Mouse (Mus musculus): Measurements from ENCODE around the gene Fbxw2. TPM values are rescaled to one million over a fixed set of nuclear protein-coding genes. Genes with fewer than 3 reads are reported as not detected.
"Not testable (repeated sequence)": the region's sequence is repeated elsewhere in the genome, so short reads cannot be mapped to it uniquely, and the experiment has no call there.

Gene Fbxw2
- polyA plus RNA-seq, 1 experiment from 2014 or later, result 122 TPM

- peaks cover 42% of the 10 kb centered on the region for H3K4me1 ChIP-seq (replicated peaks; ENCODE audit: control insufficient read depth, insufficient read depth, low read length)
- under 1% methylated on average over 60 of the region's 60 CpGs for WGBS
- peak; percentile 99 for ATAC-seq
Measured at GRCm38 (mm10) chr2:34771368-34772226, 54.5 kb downstream of the Fbxw2 start, which contains the start of gene Hspa5. Gene Hspa5, plus strand, starts transcription at chr2:34771970.

GRCm38 (mm10) chr2:34770951-34771350, 55.2 kb downstream of the Fbxw2 start:
- Histone ChIP-seq H3K27me3 (replicated peaks; ENCODE audit: control insufficient read depth, insufficient read depth, low read length) (no peaks in the 10 kb centered on the region), H3K9me3 (ENCODE audit: control insufficient read depth, low read length) (no peaks in the 10 kb centered on the region), H3K4me3 (replicated peaks; ENCODE audit: low read length) (peak overlapping the region; percentile 74), H3K4me2 (ENCODE audit: low read length) (peak overlapping the region; percentile 78), H3K4me1 (replicated peaks; ENCODE audit: control insufficient read depth, insufficient read depth, low read length) (peaks cover 35% of the 10 kb centered on the region), H3K27ac (ENCODE audit: low read length) (peak overlapping the region; percentile 89), H3K36me3 (ENCODE audit: control insufficient read depth, insufficient read depth) (peaks cover 23% of the 10 kb centered on the region), H3K9ac (replicated peaks; ENCODE audit: low read depth, low read length) (peak overlapping the region; percentile 93)
- no peak for ATAC-seq
- 6% methylated on average over 6 of the region's 6 CpGs for WGBS

More at GRCm38 (mm10) chr2:34771368-34772226, 54.5 kb downstream of the Fbxw2 start, which contains the start of gene Hspa5:
- Histone ChIP-seq H3K4me3 (replicated peaks; ENCODE audit: low read length) (peak within 1 kb of the TSS; percentile 74), H3K36me3 (ENCODE audit: control insufficient read depth, insufficient read depth) (peaks cover 29% of the 10 kb centered on the region), H3K27me3 (replicated peaks; ENCODE audit: control insufficient read depth, insufficient read depth, low read length) (no peaks in the 10 kb centered on the region), H3K4me2 (ENCODE audit: low read length) (peak within 1 kb of the TSS; percentile 78), H3K9ac (replicated peaks; ENCODE audit: low read depth, low read length) (peak within 1 kb of the TSS; percentile 93), H3K27ac (ENCODE audit: low read length) (peak within 1 kb of the TSS; percentile 89), H3K9me3 (ENCODE audit: control insufficient read depth, low read length) (no peaks in the 10 kb centered on the region)

DNA sequence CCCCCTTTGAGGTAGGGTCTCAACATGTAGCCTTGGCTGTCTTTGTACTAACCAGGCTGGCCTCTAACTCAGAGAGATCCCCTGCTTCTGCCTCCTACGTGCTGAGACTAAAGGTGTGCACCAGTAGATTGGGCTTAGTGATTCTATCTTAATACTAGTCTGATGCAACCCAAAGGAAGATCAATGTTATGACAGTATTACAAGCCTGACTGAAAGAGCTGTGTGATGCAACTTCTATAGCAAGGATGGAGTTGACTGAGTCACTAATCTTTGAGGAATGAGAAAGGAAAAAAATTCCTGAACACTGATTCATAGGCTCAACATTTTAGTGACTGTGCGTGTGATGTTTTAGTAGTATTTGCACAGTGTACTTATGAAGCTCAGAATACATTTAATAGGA, 56.1 kb downstream of the Fbxw2 start:
- Histone ChIP-seq H3K4me1 (replicated peaks; ENCODE audit: control insufficient read depth, insufficient read depth, low read length) (peaks cover 28% of the 10 kb centered on the region), H3K4me3 (replicated peaks; ENCODE audit: low read length) (no peak overlapping the region), H3K27me3 (replicated peaks; ENCODE audit: control insufficient read depth, insufficient read depth, low read length) (no peaks in the 10 kb centered on the region), H3K9me3 (ENCODE audit: control insufficient read depth, low read length) (no peaks in the 10 kb centered on the region), H3K27ac (ENCODE audit: low read length) (no peak overlapping the region), H3K4me2 (ENCODE audit: low read length) (no peak overlapping the region), H3K36me3 (ENCODE audit: control insufficient read depth, insufficient read depth) (peaks cover 15% of the 10 kb centered on the region), H3K9ac (replicated peaks; ENCODE audit: low read depth, low read length) (no peak overlapping the region)
- no peak for ATAC-seq
- 93% methylated on average over 2 of the region's 2 CpGs for WGBS

- H3K4me1 ChIP-seq (replicated peaks; ENCODE audit: control insufficient read depth, insufficient read depth, low read length), result no peaks in the 10 kb centered on the region
- no peaks in the 10 kb centered on the region for H3K9me3 ChIP-seq (ENCODE audit: control insufficient read depth, low read length)
- H3K4me2 ChIP-seq (ENCODE audit: low read length), result no peak overlapping the region
- H3K9ac ChIP-seq (replicated peaks; ENCODE audit: low read depth, low read length), result no peak overlapping the region
- WGBS, result 62% methylated on average over 12 of the region's 12 CpGs
- H3K27me3 ChIP-seq (replicated peaks; ENCODE audit: control insufficient read depth, insufficient read depth, low read length), result no peaks in the 10 kb centered on the region
- H3K4me3 ChIP-seq (replicated peaks; ENCODE audit: low read length), result no peak overlapping the region
- H3K36me3 ChIP-seq (ENCODE audit: control insufficient read depth, insufficient read depth), result no peaks in the 10 kb centered on the region
- H3K27ac ChIP-seq (ENCODE audit: low read length), result no peak overlapping the region
- ATAC-seq, result no peak
Measured at GRCm38 (mm10) chr2:34764801-34765200, 61.3 kb downstream of the Fbxw2 start.

GRCm38 (mm10) chr2:34762872-34763271, 63.2 kb downstream of the Fbxw2 start:
- ATAC-seq, result no peak
- WGBS, result 69% methylated on average over 2 of the region's 2 CpGs
- no peaks in the 10 kb centered on the region for H3K9me3 ChIP-seq (ENCODE audit: control insufficient read depth, low read length)

DNA sequence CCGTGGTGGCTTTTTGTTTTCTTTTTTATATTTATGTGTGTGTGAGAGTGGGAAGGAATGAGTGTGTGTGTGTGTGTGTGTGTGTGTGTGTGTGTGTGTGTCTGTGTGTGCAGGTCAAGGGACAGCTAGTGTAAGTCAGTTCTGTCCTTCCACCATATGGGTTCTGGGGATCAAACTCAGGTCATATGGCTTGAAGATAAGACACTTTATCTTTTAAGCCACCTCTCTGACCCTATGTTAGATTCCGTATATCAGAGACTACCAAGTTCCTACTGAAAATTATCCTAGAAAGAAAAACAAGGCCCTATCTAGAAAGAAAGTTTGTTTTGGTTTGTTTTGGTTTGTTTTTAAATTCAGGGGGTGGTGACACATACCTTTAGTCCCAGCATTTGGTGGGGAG, 63.9 kb downstream of the Fbxw2 start:
- no peak overlapping the region for H3K27ac ChIP-seq (ENCODE audit: low read length)
- WGBS, result 90% methylated on average over 2 of the region's 2 CpGs
- no peak overlapping the region for H3K4me3 ChIP-seq (replicated peaks; ENCODE audit: low read length)
- no peak overlapping the region for H3K4me2 ChIP-seq (ENCODE audit: low read length)
- H3K36me3 ChIP-seq (ENCODE audit: control insufficient read depth, insufficient read depth), result no peaks in the 10 kb centered on the region
- no peak overlapping the region for H3K9ac ChIP-seq (replicated peaks; ENCODE audit: low read depth, low read length)
- no peaks in the 10 kb centered on the region for H3K27me3 ChIP-seq (replicated peaks; ENCODE audit: control insufficient read depth, insufficient read depth, low read length)
- H3K4me1 ChIP-seq (replicated peaks; ENCODE audit: control insufficient read depth, insufficient read depth, low read length), result no peaks in the 10 kb centered on the region
- ATAC-seq, result no peak
- no peaks in the 10 kb centered on the region for H3K9me3 ChIP-seq (ENCODE audit: control insufficient read depth, low read length)

More at GRCm38 (mm10) chr2:34762872-34763271, 63.2 kb downstream of the Fbxw2 start:
- no peaks in the 10 kb centered on the region for H3K4me1 ChIP-seq (replicated peaks; ENCODE audit: control insufficient read depth, insufficient read depth, low read length)
- no peak overlapping the region for H3K27ac ChIP-seq (ENCODE audit: low read length)
- H3K4me2 ChIP-seq (ENCODE audit: low read length), result no peak overlapping the region
- no peaks in the 10 kb centered on the region for H3K36me3 ChIP-seq (ENCODE audit: control insufficient read depth, insufficient read depth)
- no peak overlapping the region for H3K9ac ChIP-seq (replicated peaks; ENCODE audit: low read depth, low read length)
- no peak overlapping the region for H3K4me3 ChIP-seq (replicated peaks; ENCODE audit: low read length)
- H3K27me3 ChIP-seq (replicated peaks; ENCODE audit: control insufficient read depth, insufficient read depth, low read length), result no peaks in the 10 kb centered on the region

DNA sequence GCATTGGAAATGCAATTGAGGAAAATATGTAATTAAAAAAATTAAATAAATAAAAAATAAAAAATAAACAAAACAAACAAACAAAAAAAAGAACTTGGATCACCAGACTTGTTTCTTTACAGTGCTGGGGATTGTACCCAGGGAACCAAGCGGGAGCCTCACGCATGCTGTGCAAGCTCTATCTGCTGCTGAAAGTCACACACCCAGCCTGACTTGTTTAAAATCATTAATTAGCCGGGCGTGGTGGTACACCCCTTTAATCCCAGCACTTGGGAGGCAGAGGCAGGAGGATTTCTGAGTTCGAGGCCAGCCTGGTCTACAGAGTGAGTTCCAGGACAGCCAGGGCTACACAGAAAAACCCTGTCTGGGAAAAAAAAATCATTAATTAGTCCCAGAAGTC, 64.8 kb downstream of the Fbxw2 start:
- not testable (repeated sequence) for H3K4me3 ChIP-seq (replicated peaks; ENCODE audit: low read length); H3K4me1 ChIP-seq (replicated peaks; ENCODE audit: control insufficient read depth, insufficient read depth, low read length); H3K36me3 ChIP-seq (ENCODE audit: control insufficient read depth, insufficient read depth); ATAC-seq; H3K4me2 ChIP-seq (ENCODE audit: low read length); H3K27me3 ChIP-seq (replicated peaks; ENCODE audit: control insufficient read depth, insufficient read depth, low read length); H3K27ac ChIP-seq (ENCODE audit: low read length); H3K9me3 ChIP-seq (ENCODE audit: control insufficient read depth, low read length); H3K9ac ChIP-seq (replicated peaks; ENCODE audit: low read depth, low read length)
- WGBS, result 92% methylated on average over 5 of the region's 5 CpGs

- Histone ChIP-seq H3K4me3 (replicated peaks; ENCODE audit: low read length) (no peak overlapping the region), H3K9me3 (ENCODE audit: control insufficient read depth, low read length) (no peaks in the 10 kb centered on the region), H3K4me1 (replicated peaks; ENCODE audit: control insufficient read depth, insufficient read depth, low read length) (peaks cover 8% of the 10 kb centered on the region), H3K27ac (ENCODE audit: low read length) (no peak overlapping the region), H3K36me3 (ENCODE audit: control insufficient read depth, insufficient read depth) (no peaks in the 10 kb centered on the region), H3K27me3 (replicated peaks; ENCODE audit: control insufficient read depth, insufficient read depth, low read length) (no peaks in the 10 kb centered on the region), H3K9ac (replicated peaks; ENCODE audit: low read depth, low read length) (no peak overlapping the region), H3K4me2 (ENCODE audit: low read length) (no peak overlapping the region)
- no peak for ATAC-seq
- WGBS, result 70% methylated on average over 1 of the region's 1 CpGs
Measured at GRCm38 (mm10) chr2:34757341-34757740, 68.8 kb downstream of the Fbxw2 start.

DNA sequence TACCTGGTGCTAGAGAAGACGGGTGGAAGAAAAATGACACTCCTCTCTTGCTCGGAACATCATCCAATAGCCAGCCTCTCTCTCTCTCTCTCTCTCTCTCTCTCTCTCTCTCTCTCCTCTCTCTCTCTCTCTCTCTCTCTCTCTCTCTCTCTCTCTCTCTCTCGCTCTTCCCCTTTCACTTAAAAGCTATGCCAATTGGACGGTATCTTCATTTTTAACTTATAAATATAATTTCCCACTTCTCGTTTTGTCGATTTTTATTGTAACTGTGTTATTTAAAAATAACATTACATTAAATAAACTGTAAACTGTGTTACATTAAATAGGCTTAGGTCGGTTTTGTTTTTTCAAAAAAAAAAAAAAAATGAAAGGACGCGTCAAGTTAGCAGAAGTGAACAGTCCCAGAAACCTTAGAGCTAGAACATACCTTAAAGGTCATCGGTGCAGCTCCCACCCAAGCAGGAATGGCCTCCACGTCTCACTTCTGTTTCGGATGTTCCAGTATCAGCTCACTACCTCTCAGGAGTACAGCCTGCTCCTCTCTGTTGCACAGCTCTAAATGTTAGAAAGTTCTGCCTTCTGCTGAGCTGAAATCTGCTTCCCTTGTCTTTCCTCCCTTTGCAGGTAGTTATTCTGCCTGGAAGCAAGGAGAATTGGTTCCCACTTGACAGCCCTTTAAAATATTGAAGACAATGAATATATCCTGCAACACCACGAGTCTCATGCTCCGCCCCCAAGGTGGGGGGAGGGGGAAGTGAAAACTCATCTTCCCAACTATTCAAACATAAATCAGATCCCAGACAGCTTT, 71.4 kb downstream of the Fbxw2 start, which contains the start of gene Gapvd1:
Gapvd1 (minus strand) TSS at position 682 of the 808 bp plus-strand sequence.
- H3K27me3 ChIP-seq (replicated peaks; ENCODE audit: control insufficient read depth, insufficient read depth, low read length), result no peaks in the 10 kb centered on the region
- ATAC-seq, result peak; percentile 24
- peak within 1 kb of the TSS; percentile 94 for H3K9ac ChIP-seq (replicated peaks; ENCODE audit: low read depth, low read length)
- peak within 1 kb of the TSS; percentile 69 for H3K4me2 ChIP-seq (ENCODE audit: low read length)
- no peaks in the 10 kb centered on the region for H3K36me3 ChIP-seq (ENCODE audit: control insufficient read depth, insufficient read depth)
- peaks cover 14% of the 10 kb centered on the region for H3K4me1 ChIP-seq (replicated peaks; ENCODE audit: control insufficient read depth, insufficient read depth, low read length)
- peak within 1 kb of the TSS; percentile 89 for H3K4me3 ChIP-seq (replicated peaks; ENCODE audit: low read length)
- WGBS, result under 1% methylated on average over 13 of the region's 14 CpGs
- H3K9me3 ChIP-seq (ENCODE audit: control insufficient read depth, low read length), result no peaks in the 10 kb centered on the region
- H3K27ac ChIP-seq (ENCODE audit: low read length), result peak within 1 kb of the TSS; percentile 87
